Mouse (Mus musculus) activated CD4-positive, CD25-positive, alpha-beta regulatory T cell, adult 4 months (primary cell): ENCODE measurements around the gene Ganab. TPM values are rescaled to one million over a fixed set of nuclear protein-coding genes. Genes with fewer than 3 reads are reported as not detected.
"Not testable (repeated sequence)": the region's sequence is repeated elsewhere in the genome, so short reads cannot be mapped to it uniquely, and the experiment has no call there.

ENCODE experiments used
- ATAC-seq: one replicate; pipeline ENCODE4 v1.8.0; 2017
- polyA plus RNA-seq, 2 experiments: library from polyadenylated mRNA; unstranded; fragments of 100-300 nt; shearing (Covaris generic); gene quantifications; one replicate each; pipeline ENCODE4 v1.2.1; 2017

The Ganab gene
- 10 to 100 TPM; 40.0 to 57.3 TPM for polyA plus RNA-seq

GRCm38 (mm10) chr19:8897865-8898495, at the start of gene Ganab:
TSS of gene Ganab (plus strand) at chr19:8898071.
- peak; percentile 98 for ATAC-seq

- ATAC-seq, result no peak
Observed at GRCm38 (mm10) chr19:8848356-8848755, 49.5 kb upstream of the Ganab start.

- ATAC-seq, result no peak
Observed at GRCm38 (mm10) chr19:8850402-8850901, 47.4 kb upstream of the Ganab start, which contains the start of gene Lrrn4cl. TSS of gene Lrrn4cl (plus strand) at chr19:8850768.

- no peak for ATAC-seq
Observed at GRCm38 (mm10) chr19:8851639-8852038, 46.2 kb upstream of the Ganab start.

GRCm38 (mm10) chr19:8852236-8852928, 45.5 kb upstream of the Ganab start:
- no peak for ATAC-seq

- ATAC-seq, result no peak
Observed at GRCm38 (mm10) chr19:8853117-8853516, 44.8 kb upstream of the Ganab start.

GRCm38 (mm10) chr19:8857689-8858088, 40.2 kb upstream of the Ganab start:
- no peak for ATAC-seq

GRCm38 (mm10) chr19:8859018-8859417, 38.9 kb upstream of the Ganab start:
- ATAC-seq, result no peak

GRCm38 (mm10) chr19:8864265-8864664, 33.6 kb upstream of the Ganab start:
- no peak for ATAC-seq

- not testable (repeated sequence) for ATAC-seq
Observed at GRCm38 (mm10) chr19:8870381-8870780, 27.5 kb upstream of the Ganab start.

- no peak for ATAC-seq
Observed at GRCm38 (mm10) chr19:8870838-8871237, 27.0 kb upstream of the Ganab start.

- ATAC-seq, result peak; percentile 93
Observed at GRCm38 (mm10) chr19:8871267-8872186, 26.3 kb upstream of the Ganab start, which contains the start of gene Ubxn1. TSS of gene Ubxn1 (plus strand) at chr19:8871496.

GRCm38 (mm10) chr19:8872266-8872840, 25.5 kb upstream of the Ganab start:
- ATAC-seq, result no peak

GRCm38 (mm10) chr19:8875031-8875430, 22.8 kb upstream of the Ganab start:
- ATAC-seq, result no peak

GRCm38 (mm10) chr19:8880311-8881033, 17.4 kb upstream of the Ganab start, which contains the start of gene Uqcc3:
TSS of gene Uqcc3 (minus strand) at chr19:8880923.
- ATAC-seq, result peak; percentile 95

- ATAC-seq, result peak; percentile 36
Observed at GRCm38 (mm10) chr19:8881034-8881392, 16.9 kb upstream of the Ganab start.

- ATAC-seq, result no peak
Observed at GRCm38 (mm10) chr19:8883616-8884015, 14.3 kb upstream of the Ganab start, which contains the start of the genes Lbhd1 and Gm49403. TSS of gene Lbhd1 (plus strand) at chr19:8883732. TSS of gene Gm49403 (plus strand) at chr19:8883930.

- no peak for ATAC-seq
Observed at GRCm38 (mm10) chr19:8886916-8887584, 10.8 kb upstream of the Ganab start.

- no peak for ATAC-seq
Observed at GRCm38 (mm10) chr19:8887585-8888463, 10.0 kb upstream of the Ganab start.
